Mouse (Mus musculus) liver, embryonic 11.5 days (tissue): ENCODE data around the gene Dpep3. TPM values are rescaled to one million over a fixed set of nuclear protein-coding genes. Genes with fewer than 3 reads are reported as not detected.
A peak's percentile ranks its signal among the peaks of the same experiment; 100 is the strongest.
"Not testable (repeated sequence)": the region's sequence is repeated elsewhere in the genome, so short reads cannot be mapped to it uniquely, and the experiment has no call there.

Experiments used
- ATAC-seq: fragments of 200-750 bp; cut with Nextera tagmentation; replicated peaks from 2 replicates; pipeline ENCODE4 v1.8.0; 2017; ENCODE audit warnings: moderate number of reproducible peaks, mild to moderate bottlenecking, moderate TSS enrichment, moderate library complexity; ENCODE audit not compliant: low FRiP score
- DNase-seq: peaks from one replicate; pipeline ENCODE4 v3.0.0-alpha.2; 2017; ENCODE audit warnings: low spot score
- H3K27ac ChIP-seq: fragments of 300-500 bp; sonication (generic); 2 replicates; pipeline ENCODE4 v1.5.1; 2014; ENCODE audit warnings: mild to moderate bottlenecking, low read depth, low read length, control low read depth
- H3K27me3 ChIP-seq: fragments of 300-500 bp; sonication (generic); replicated peaks from 2 replicates; pipeline ENCODE4 v1.6.1; 2014; ENCODE audit warnings: low read length, mixed read lengths; ENCODE audit not compliant: control insufficient read depth, insufficient read depth
- H3K36me3 ChIP-seq: fragments of 300-500 bp; sonication (generic); 2 replicates; pipeline ENCODE4 v1.6.1; 2014; ENCODE audit warnings: mild to moderate bottlenecking, low read length, moderate library complexity, mixed read lengths; ENCODE audit not compliant: control insufficient read depth, insufficient read depth
- H3K4me1 ChIP-seq: fragments of 300-500 bp; sonication (generic); replicated peaks from 2 replicates; pipeline ENCODE4 v1.6.1; 2014; ENCODE audit warnings: low read length, mixed read lengths; ENCODE audit not compliant: control insufficient read depth, insufficient read depth
- H3K4me2 ChIP-seq: fragments of 300-500 bp; sonication (generic); 2 replicates; pipeline ENCODE4 v1.6.1; 2014; ENCODE audit warnings: mild to moderate bottlenecking, control low read depth, moderate library complexity
- H3K4me3 ChIP-seq: fragments of 300-500 bp; sonication (generic); 2 replicates; pipeline ENCODE4 v1.5.1; 2014; ENCODE audit warnings: low read depth, low read length, control low read depth
- H3K9ac ChIP-seq: fragments of 300-500 bp; sonication (generic); 2 replicates; pipeline ENCODE4 v1.6.1; 2014; ENCODE audit warnings: low read depth, low read length, control low read depth
- H3K9me3 ChIP-seq: fragments of 300-500 bp; sonication (generic); 2 replicates; pipeline ENCODE4 v1.6.1; 2016; ENCODE audit warnings: low read length, inconsistent platforms, mixed read lengths; ENCODE audit not compliant: control insufficient read depth
- WGBS: fragments of 180-500 bp; shearing (Covaris S2); extraction: QIAGEN DNeasy Blood & Tissue Kit; methylation state at CpG from one replicate; pipeline ENCODE4 v1.1.7; 2014; 5-methylcytosine and 5-hydroxymethylcytosine counted together
- polyA plus RNA-seq: library from polyadenylated mRNA; unstranded; fragments of >200 nt; fragmentation: Nextera tagmentation; extraction: Ambion mirVana; gene quantifications from 2 replicates; pipeline ENCODE4 v1.2.1, GENCODE M21; 2014

Gene Dpep3
- polyA plus RNA-seq, 1 experiment from 2014 or later, result not detected

GRCm38 (mm10) chr8:105992499-105992898 is 13.3 kb upstream of the Dpep3 start:
- H3K4me2 ChIP-seq, result no peak overlapping the region
- no peak for ATAC-seq
- no peak overlapping the region for H3K27ac ChIP-seq
- H3K9ac ChIP-seq, result no peak overlapping the region
- peaks cover 3% of the 10 kb centered on the region; the same call in 1 of the 2 replicates for H3K27me3 ChIP-seq
- H3K36me3 ChIP-seq, result no peaks in the 10 kb centered on the region
- H3K9me3 ChIP-seq, result no peaks in the 10 kb centered on the region
- H3K4me1 ChIP-seq, result peaks cover 4% of the 10 kb centered on the region; the same call in 1 of the 2 replicates
- no peak overlapping the region for H3K4me3 ChIP-seq
- WGBS, result 48% methylated on average over 5 of the region's 5 CpGs
- no peak for DNase-seq

GRCm38 (mm10) chr8:105991546-105991945 is 12.3 kb upstream of the Dpep3 start:
- Histone ChIP-seq H3K27me3 (peaks cover 3% of the 10 kb centered on the region; the same call in 1 of the 2 replicates), H3K4me2 (no peak overlapping the region), H3K9me3 (no peaks in the 10 kb centered on the region), H3K4me1 (peaks cover 4% of the 10 kb centered on the region; the same call in 1 of the 2 replicates), H3K36me3 (no peaks in the 10 kb centered on the region), H3K9ac (no peak overlapping the region; the same call in 1 of the 2 replicates), H3K4me3 (no peak overlapping the region), H3K27ac (no peak overlapping the region)
- DNase-seq (no peak), ATAC-seq (no peak)
- WGBS, result 75% methylated on average over 2 of the region's 2 CpGs

GRCm38 (mm10) chr8:105990856-105991387 is 11.7 kb upstream of the Dpep3 start, which contains the start of gene Dus2:
Gene Dus2 (plus strand): TSS chr8:105991337.
- H3K4me3 ChIP-seq, result peak within 1 kb of the TSS; percentile 3; the same call in 1 of the 2 replicates
- H3K36me3 ChIP-seq, result no peaks in the 10 kb centered on the region
- peaks cover 3% of the 10 kb centered on the region; the same call in 1 of the 2 replicates for H3K27me3 ChIP-seq
- no peak within 1 kb of the TSS for H3K27ac ChIP-seq
- H3K9me3 ChIP-seq, result no peaks in the 10 kb centered on the region
- H3K4me2 ChIP-seq, result peak within 1 kb of the TSS; percentile 37
- H3K4me1 ChIP-seq, result peaks cover 4% of the 10 kb centered on the region; the same call in 1 of the 2 replicates
- 10% methylated on average over 15 of the region's 15 CpGs for WGBS
- H3K9ac ChIP-seq, result peak within 1 kb of the TSS; percentile 52; the same call in 1 of the 2 replicates
- DNase-seq, result peak; percentile 76
- ATAC-seq, result peak; percentile 57; the same call in 1 of the 2 replicates

GRCm38 (mm10) chr8:105988546-105988945 is 9.3 kb upstream of the Dpep3 start:
- no peak overlapping the region for H3K4me2 ChIP-seq
- peaks cover 3% of the 10 kb centered on the region; the same call in 1 of the 2 replicates for H3K27me3 ChIP-seq
- no peak overlapping the region for H3K4me3 ChIP-seq
- H3K9ac ChIP-seq, result no peak overlapping the region
- no peaks in the 10 kb centered on the region for H3K36me3 ChIP-seq
- WGBS, result 84% methylated on average over 11 of the region's 11 CpGs
- no peaks in the 10 kb centered on the region for H3K9me3 ChIP-seq
- H3K4me1 ChIP-seq, result peaks cover 4% of the 10 kb centered on the region; the same call in 1 of the 2 replicates
- ATAC-seq (no peak), DNase-seq (no peak)
- H3K27ac ChIP-seq, result no peak overlapping the region

GRCm38 (mm10) chr8:105983406-105983805 is 4.2 kb upstream of the Dpep3 start:
- DNase-seq, ATAC-seq, H3K27ac ChIP-seq, H3K9me3 ChIP-seq, H3K36me3 ChIP-seq, H3K27me3 ChIP-seq, H3K4me2 ChIP-seq, H3K4me1 ChIP-seq, H3K9ac ChIP-seq, H3K4me3 ChIP-seq: not testable (repeated sequence)
- WGBS, result 61% methylated on average over 11 of the region's 11 CpGs

- H3K4me1 ChIP-seq, result no peaks in the 10 kb centered on the region; the same call in 1 of the 2 replicates
- WGBS, result 88% methylated on average over 1 of the region's 1 CpGs
- no peak overlapping the region for H3K4me3 ChIP-seq
- H3K9ac ChIP-seq, result no peak overlapping the region
- ATAC-seq (no peak), DNase-seq (no peak)
- no peak overlapping the region for H3K4me2 ChIP-seq
- H3K9me3 ChIP-seq, result no peaks in the 10 kb centered on the region
- no peak overlapping the region for H3K27ac ChIP-seq
- no peaks in the 10 kb centered on the region for H3K27me3 ChIP-seq
- no peaks in the 10 kb centered on the region for H3K36me3 ChIP-seq
Observed at GRCm38 (mm10) chr8:105981146-105981545, 1.9 kb upstream of the Dpep3 start.

- Histone ChIP-seq H3K27ac (no peak overlapping the region), H3K9ac (no peak overlapping the region), H3K4me1 (no peaks in the 10 kb centered on the region; the same call in 1 of the 2 replicates), H3K4me2 (no peak overlapping the region), H3K27me3 (no peaks in the 10 kb centered on the region), H3K36me3 (no peaks in the 10 kb centered on the region), H3K9me3 (no peaks in the 10 kb centered on the region), H3K4me3 (no peak overlapping the region)
- DNase-seq, result no peak
- ATAC-seq, result no peak
- WGBS, result 73% methylated on average over 7 of the region's 7 CpGs
Observed at GRCm38 (mm10) chr8:105975363-105975762, 3.9 kb downstream of the Dpep3 start.

GRCm38 (mm10) chr8:105971019-105971720 is 8.1 kb downstream of the Dpep3 start:
- Histone ChIP-seq H3K9ac (no peak overlapping the region), H3K4me1 (peaks cover 7% of the 10 kb centered on the region), H3K4me2 (no peak overlapping the region), H3K36me3 (no peaks in the 10 kb centered on the region), H3K27me3 (no peaks in the 10 kb centered on the region), H3K27ac (no peak overlapping the region), H3K4me3 (no peak overlapping the region), H3K9me3 (no peaks in the 10 kb centered on the region)
- DNase-seq, result no peak
- ATAC-seq, result no peak
- 79% methylated on average over 8 of the region's 8 CpGs for WGBS
